Mouse (Mus musculus): ENCODE measurements around the gene Mprip.

Mprip gene

DNA sequence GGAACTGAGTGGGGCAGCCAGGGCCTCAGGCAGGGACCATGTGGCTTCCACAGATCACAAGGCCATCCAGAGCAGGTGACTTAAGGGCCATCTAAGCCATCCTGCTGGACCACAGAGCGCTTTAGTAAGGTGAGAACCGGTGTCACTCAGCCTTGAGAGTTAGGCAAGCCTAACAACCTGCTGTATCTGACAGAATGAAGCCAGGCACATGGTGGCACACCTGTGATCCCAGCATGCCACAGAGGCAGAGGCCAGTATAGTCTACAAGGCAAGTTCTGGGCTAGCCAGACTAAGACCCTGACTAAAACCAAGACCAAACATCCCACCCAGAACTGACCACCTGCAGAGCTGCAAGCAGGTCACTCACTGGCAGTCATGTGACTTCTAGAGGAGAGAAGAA lies 144.6 kb downstream of the Mprip start:
- DNase-seq, result no peak

DNA sequence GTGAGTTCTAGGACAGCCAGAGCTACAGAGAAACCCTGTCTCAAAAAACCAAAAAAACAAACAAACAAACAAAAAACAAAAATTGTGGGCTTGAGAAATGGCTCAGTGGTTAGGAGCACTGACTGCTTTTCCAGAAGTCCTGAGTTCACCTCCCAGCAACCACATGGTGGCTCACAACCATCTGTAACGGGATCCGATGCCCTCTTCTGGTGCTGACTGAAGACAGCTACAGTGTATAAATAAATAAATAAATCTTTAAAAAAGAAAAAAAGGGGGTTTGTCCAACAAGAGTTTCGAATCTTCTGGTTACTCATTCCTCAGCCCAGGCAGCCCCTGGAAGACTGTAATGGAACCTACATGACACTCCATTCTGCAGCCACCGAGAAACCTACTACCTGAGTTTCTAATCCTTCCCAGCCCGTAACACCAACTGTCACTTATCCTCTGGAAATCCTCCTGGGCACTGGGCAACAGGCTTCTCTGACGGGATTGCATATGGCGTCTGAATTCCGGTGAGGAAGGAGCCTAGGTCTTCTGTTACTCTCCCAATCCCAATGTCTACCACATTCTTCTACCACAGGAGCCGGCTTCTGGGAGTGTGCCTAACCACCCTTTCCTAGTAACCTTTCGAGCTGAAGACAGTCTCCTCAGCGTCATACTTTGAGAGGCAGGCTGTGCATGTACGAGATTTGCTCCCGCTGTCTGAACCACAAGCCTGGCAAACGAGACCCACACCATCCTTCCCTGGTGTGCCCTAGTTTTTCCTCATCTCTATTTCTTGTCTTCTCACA lies 147.3 kb downstream of the Mprip start:
- no peak for DNase-seq

- no peak for DNase-seq
Measured at GRCm38 (mm10) chr11:59809071-59809669, 148.1 kb downstream of the Mprip start.

DNA sequence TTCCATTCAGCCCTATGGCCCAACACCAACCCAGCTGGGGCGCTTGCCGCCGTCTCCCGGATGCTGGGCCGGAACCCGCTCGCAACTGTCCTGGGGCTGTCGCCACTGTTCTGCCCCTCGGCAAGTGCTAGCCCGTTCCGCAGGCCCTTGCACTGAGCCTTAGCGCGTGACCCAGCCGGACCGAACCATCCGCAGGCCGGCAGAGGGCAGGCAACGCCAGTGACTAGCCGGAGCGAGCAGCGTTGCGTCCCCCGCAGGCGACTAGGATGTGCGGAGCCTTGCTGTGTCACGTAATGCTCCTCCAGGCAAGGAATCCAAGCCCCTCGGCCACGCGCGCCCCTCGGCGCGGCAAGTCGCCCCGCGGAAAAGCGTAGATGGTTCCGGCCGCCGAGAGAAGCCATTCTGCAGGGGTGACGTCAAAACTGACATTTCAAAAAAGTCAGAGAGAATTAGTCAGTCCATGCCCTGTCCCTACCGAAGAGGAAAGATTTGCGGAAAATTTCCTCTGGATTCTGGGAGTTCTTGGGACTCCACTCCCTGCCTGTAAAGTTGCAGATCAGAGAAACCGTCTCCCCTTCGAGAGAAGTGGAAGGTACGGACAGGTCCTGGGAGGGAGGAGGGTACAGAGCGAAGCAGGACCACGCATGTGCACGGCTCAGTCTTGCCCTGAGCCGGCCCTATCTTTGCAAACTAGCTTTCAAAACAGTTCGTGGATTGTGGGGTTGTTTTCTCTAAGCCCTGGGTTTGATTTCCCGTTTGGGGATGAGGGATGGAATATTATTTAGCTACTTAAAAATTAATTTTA lies 148.8 kb downstream of the Mprip start, which contains the start of gene Flcn:
Gene Flcn (minus strand): TSS at position 347 of the 805 bp plus-strand sequence.
- DNase-seq, result peak; percentile 76 to 82

GRCm38 (mm10) chr11:59810480-59811158 lies 149.5 kb downstream of the Mprip start:
- no peak for DNase-seq

- no peak for DNase-seq
Measured at GRCm38 (mm10) chr11:59811211-59811610, 150.1 kb downstream of the Mprip start.

- DNase-seq, result no peak
Measured at GRCm38 (mm10) chr11:59813276-59813675, 152.2 kb downstream of the Mprip start.

- no peak for DNase-seq
Measured at GRCm38 (mm10) chr11:59814311-59814710, 153.2 kb downstream of the Mprip start.

DNA sequence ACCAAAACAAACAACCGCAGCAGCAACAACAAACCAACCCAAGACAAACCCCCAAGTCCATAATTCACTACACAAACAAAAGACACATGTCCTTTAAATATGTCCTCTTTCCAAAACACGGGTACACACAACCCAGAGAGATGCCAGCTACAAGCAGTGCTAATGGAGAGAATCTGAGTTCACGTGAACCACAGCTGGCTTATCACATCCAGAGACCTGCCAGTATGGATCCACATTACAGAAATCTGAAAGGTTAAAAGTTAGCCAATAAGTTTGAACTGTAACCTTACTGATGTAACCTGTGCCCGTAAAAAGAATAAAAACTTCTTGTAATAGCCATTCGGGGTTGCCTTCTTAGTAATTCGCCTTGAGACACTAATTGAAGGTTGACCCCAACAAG lies 153.8 kb downstream of the Mprip start:
- no peak for DNase-seq

GRCm38 (mm10) chr11:59815482-59816065 lies 154.5 kb downstream of the Mprip start:
- no peak for DNase-seq

DNA sequence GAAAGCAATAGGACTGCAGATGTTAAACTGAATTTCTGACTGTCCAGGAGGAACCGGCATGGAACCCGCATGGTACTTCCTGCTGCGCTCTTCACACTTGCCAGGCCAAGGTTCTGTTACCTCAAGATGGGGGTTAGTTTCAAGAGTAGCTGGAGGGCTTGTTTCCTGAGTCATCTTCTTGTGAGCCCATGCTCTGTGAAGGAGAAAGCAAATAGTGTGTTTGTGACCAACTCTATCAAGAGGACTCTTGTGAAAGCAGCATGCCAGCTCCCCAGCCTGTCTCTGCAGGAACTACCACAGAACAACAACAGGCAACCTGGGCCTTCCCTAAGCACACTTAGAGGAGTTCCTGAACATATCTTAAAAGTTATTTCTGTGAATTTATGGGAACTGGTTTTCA lies 156.8 kb downstream of the Mprip start:
- no peak for DNase-seq

DNA sequence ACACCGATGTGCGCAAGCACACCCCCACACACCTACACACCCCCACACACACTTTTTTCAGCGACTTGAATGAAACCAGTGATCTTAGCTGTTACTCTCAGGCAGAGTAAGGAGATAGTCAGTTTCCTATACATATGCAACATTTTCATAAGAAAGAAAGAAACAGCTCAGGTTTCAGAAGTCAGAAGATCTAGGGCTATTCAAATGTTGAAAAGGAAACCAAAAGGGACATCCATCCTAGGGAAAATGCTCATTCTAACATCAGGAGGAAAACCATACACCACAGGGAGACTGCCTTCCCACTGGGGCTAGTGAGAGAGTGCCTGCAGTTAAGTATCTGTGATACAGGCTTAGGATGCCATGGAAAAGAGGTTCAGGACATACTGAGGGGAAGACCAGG lies 160.5 kb downstream of the Mprip start:
- DNase-seq, result no peak
